Mouse (Mus musculus) G1E (cell line): Measurements from ENCODE around the gene Artn.

Experiments used
- CTCF ChIP-seq: IDR thresholded peaks from 2 replicates; pipeline ENCODE4 v1.5.1; 2012; ENCODE audit warnings: low read depth, low read length, inconsistent platforms, mixed read lengths
- GATA1 ChIP-seq: IDR thresholded peaks from 2 replicates; pipeline ENCODE4 v1.6.1; 2012; ENCODE audit warnings: borderline replicate concordance, low read length, inconsistent platforms, mixed read lengths
- GATA2 ChIP-seq: IDR thresholded peaks from 2 replicates; pipeline ENCODE4 v1.6.1; 2012; ENCODE audit warnings: low read depth, low read length, inconsistent platforms, borderline replicate concordance
- POLR2AphosphoS5 ChIP-seq: IDR thresholded peaks from 2 replicates; pipeline ENCODE4 v1.6.1; 2012; ENCODE audit warnings: low read depth, low read length, inconsistent platforms; ENCODE audit not compliant: insufficient replicate concordance
- TAL1 ChIP-seq: conservative IDR thresholded peaks from 2 replicates; pipeline ENCODE4 v1.6.1; 2012; ENCODE audit warnings: low read depth, low read length, inconsistent platforms, mixed read lengths

DNA sequence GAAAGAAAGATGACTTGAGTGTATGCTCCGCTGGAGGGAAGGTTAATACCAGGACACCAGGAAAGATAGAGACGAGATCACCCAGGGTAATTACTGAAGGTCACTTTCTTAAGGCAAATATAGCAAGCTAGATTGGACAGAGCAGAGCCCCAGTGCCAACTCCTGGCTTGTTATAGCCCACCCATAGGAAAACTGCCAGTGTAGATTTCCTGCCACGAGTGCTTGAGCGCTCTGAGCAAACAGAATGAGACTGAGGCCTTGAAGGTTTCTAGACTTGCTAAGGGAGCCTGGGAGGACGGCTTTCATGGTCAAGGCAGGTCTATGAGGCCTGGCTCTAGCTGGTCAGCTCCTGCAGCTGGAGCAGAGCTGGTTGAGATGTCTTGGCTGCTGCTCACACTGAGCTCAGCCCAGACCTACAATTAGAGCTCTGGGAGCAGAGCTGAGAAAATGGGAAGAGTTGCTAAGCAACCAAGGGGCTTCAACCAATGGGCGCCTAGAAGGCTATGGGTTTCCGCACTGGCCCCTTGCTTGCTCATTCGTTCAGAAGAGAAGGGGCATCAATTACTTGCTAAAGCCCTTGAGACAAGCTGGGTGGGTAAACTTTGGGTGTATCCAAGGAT is 20.6 kb downstream of the Artn start:
- TF ChIP-seq CTCF = no peak
- TF ChIP-seq GATA2 = no peak
- no peak for TF ChIP-seq GATA1
- no peak for TF ChIP-seq POLR2AphosphoS5
- TF ChIP-seq TAL1 = no peak
